Mouse (Mus musculus): ENCODE data around the gene Sost. TPM values are rescaled to one million over a fixed set of nuclear protein-coding genes. Genes with fewer than 3 reads are reported as not detected.
A peak's percentile ranks its signal among the peaks of the same experiment; 100 is the strongest.

Gene Sost
- total RNA-seq, 4 experiments from 2014 or later = 0.65 to 1.9 (median 1.2) TPM

GRCm38 (mm10) chr11:101983431-101983921 is 16.7 kb upstream of the Sost start:
- peak; percentile 29 for DNase-seq (ENCODE audit: low spot score)

GRCm38 (mm10) chr11:101982981-101983411 is 16.2 kb upstream of the Sost start:
- DNase-seq (ENCODE audit: low spot score) = peak; percentile 43

GRCm38 (mm10) chr11:101981850-101982249 is 15.0 kb upstream of the Sost start:
- DNase-seq (ENCODE audit: low spot score) = peak; percentile 62

- no peak for DNase-seq (ENCODE audit: low spot score)
These were observed 13.9 kb upstream of the Sost start for GRCm38 (mm10) chr11:101980603-101981157.

- DNase-seq (ENCODE audit: low spot score) = no peak
These were observed 12.3 kb upstream of the Sost start for GRCm38 (mm10) chr11:101979140-101979539.

GRCm38 (mm10) chr11:101976949-101977348 is 10.1 kb upstream of the Sost start:
- DNase-seq (ENCODE audit: low spot score) = no peak

GRCm38 (mm10) chr11:101974923-101975322 is 8.1 kb upstream of the Sost start:
- DNase-seq (ENCODE audit: low spot score) = no peak

- no peak for DNase-seq (ENCODE audit: low spot score)
These were observed 7.4 kb upstream of the Sost start for GRCm38 (mm10) chr11:101974181-101974580.

GRCm38 (mm10) chr11:101973496-101973895 is 6.7 kb upstream of the Sost start:
- DNase-seq (ENCODE audit: low spot score) = no peak

GRCm38 (mm10) chr11:101972651-101973050 is 5.8 kb upstream of the Sost start:
- DNase-seq (ENCODE audit: low spot score) = no peak

- DNase-seq (ENCODE audit: low spot score) = no peak
These were observed 5.3 kb upstream of the Sost start for GRCm38 (mm10) chr11:101972097-101972496.

GRCm38 (mm10) chr11:101971410-101971809 is 4.6 kb upstream of the Sost start:
- no peak for DNase-seq (ENCODE audit: low spot score)

GRCm38 (mm10) chr11:101969835-101970234 is 3.0 kb upstream of the Sost start:
- no peak for DNase-seq (ENCODE audit: low spot score)

- peak; percentile 86 for DNase-seq (ENCODE audit: low spot score)
These were observed 2.0 kb upstream of the Sost start for GRCm38 (mm10) chr11:101968791-101969190.

GRCm38 (mm10) chr11:101968311-101968710 is 1.5 kb upstream of the Sost start:
- DNase-seq (ENCODE audit: low spot score) = no peak

- DNase-seq (ENCODE audit: low spot score) = no peak
These were observed 1.3 kb downstream of the Sost start for GRCm38 (mm10) chr11:101965553-101965952.

- DNase-seq (ENCODE audit: low spot score) = no peak
These were observed 2.2 kb downstream of the Sost start for GRCm38 (mm10) chr11:101964647-101965046.

GRCm38 (mm10) chr11:101963473-101964291 is 3.1 kb downstream of the Sost start:
- no peak for DNase-seq (ENCODE audit: low spot score)

- DNase-seq (ENCODE audit: low spot score) = no peak
These were observed 3.8 kb downstream of the Sost start for GRCm38 (mm10) chr11:101963043-101963442.

GRCm38 (mm10) chr11:101957476-101957875 is 9.3 kb downstream of the Sost start:
- DNase-seq (ENCODE audit: low spot score) = no peak

- no peak for DNase-seq (ENCODE audit: low spot score)
These were observed 13.4 kb downstream of the Sost start for GRCm38 (mm10) chr11:101953441-101953840.

- peak; percentile 77 for DNase-seq (ENCODE audit: low spot score)
These were observed 14.1 kb downstream of the Sost start for GRCm38 (mm10) chr11:101952541-101953341.
